Mouse (Mus musculus): ENCODE results near the gene Vamp3.

The Vamp3 gene

DNA sequence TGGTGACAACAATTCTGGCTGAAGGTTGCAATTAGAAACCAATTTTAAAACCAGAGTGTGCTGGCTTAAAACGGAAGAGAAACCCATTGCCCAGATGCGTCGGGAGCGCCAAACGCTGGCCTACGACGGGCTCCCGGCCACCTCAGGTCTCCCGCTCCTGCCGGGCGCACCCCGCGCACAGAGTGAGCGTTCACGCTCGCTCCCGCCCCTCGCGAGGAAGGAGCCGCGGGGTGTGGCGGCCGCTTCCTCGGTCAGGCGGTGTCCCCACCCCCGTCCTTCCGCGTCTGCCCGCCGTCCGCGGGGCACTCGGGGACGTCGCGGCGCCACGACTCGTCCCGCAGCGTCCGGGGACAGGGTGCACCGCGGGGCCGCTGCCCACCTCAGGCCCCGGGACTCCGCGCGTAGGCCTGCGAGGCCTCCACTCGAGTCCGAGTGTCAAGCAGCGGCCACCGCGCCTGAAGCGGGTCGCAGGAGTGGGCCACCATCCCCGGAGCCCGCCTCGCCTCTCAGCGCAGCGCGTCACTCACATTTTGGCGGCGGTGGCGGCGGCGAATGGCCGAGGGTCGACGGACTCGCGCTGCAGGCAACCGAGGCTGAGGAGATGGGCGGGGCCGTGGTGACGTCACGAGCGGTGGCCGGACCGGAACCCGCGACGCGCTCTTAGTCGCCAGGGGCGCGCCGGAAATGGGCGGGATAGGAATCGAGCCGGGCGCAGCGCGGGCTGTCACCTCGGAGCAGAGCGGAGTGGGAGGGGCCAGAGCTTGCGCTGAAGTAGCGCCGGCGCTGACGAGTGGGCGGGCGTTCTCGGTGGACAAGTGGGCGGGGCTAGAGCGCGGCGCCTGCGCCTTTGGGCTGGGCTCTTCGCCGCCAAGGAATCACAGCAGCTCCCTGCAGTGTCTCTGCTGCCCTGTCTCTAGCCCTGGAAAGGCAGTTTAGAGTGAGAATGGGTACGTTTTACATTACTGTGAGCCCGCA lies at the start of gene Vamp3:
TSS of gene Vamp3 (minus strand) at position 617 of the 975 bp plus-strand sequence.
- in situ Hi-C loops (cut with MboI, MseI) = no loop called here

GRCm38 (mm10) chr4:151106468-151106867 lies 48.7 kb upstream of the Vamp3 start:
- in situ Hi-C loops (cut with MboI, MseI) = no loop called here

DNA sequence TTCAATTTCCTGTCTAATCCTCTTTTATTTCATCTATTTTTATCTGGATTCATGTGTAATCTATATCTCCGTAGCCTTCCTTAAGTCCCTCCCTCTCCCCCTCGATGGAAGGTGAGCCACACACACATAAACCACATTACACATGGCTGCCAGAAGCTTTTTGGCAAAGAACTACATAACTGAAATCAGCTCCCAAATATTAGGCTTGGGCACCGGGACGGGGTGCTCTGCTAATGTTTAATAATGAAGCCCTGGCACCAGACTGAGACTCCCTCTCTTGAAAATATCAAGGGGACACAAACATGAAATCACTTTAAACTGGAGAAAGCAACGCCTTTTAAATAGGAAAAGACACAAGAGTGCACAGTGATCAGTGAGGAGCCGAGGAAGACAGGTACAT lies 48.1 kb upstream of the Vamp3 start:
- in situ Hi-C loops (cut with MboI, MseI) = no loop called here

GRCm38 (mm10) chr4:151104147-151104546 lies 46.4 kb upstream of the Vamp3 start:
- in situ Hi-C loops (cut with MboI, MseI) = no loop called here

GRCm38 (mm10) chr4:151103646-151104045 lies 45.9 kb upstream of the Vamp3 start:
- in situ Hi-C loops (cut with MboI, MseI) = no loop called here

DNA sequence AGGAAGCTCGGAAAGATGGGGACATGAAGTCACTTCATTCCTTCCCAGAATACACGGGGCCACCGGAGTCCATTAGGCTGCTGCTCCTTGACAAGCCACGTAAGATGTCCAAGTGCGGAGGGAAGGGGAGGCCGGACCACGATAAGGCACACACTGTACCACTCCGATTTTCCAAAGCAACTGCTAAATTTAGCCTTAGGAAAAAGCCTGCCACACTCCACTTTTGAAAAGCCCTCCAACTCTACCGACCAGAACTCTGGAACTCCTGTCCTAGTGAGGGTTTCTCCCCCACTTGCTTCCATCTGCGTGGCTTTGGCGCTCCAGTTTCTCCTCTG lies 39.3 kb upstream of the Vamp3 start:
- in situ Hi-C loops (cut with MboI, MseI) = no loop called here

- in situ Hi-C loops (cut with MboI, MseI) = no loop called here
Observed at GRCm38 (mm10) chr4:151096334-151097103, 38.8 kb upstream of the Vamp3 start.

- in situ Hi-C loops (cut with MboI, MseI) = no loop called here
Observed at GRCm38 (mm10) chr4:151095207-151095606, 37.4 kb upstream of the Vamp3 start.

GRCm38 (mm10) chr4:151089270-151089669 lies 31.5 kb upstream of the Vamp3 start, which contains the start of gene Gm13090:
Gene Gm13090, plus strand, starts transcription at chr4:151089570.
- in situ Hi-C loops (cut with MboI, MseI) = no loop called here

DNA sequence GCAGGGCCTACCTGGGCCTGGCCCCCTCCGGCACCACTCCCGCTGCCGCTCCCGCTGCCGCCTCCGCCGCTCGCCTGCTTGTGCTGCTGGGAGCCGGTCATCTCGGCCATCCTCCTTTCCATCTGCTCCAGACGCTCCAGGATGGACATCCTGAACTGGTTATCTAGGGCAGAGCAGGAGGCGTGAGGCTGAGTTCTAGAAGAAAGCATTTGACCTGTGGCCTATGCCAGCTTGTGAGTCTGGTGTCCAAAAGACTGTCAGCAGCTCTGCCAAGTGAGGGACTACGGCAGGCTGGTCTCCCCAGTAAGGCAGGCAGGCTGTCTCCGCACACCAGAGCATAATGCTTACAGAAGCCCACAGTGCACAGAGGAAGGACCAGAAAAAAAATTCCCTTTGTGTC lies 31.1 kb upstream of the Vamp3 start:
- in situ Hi-C loops (cut with MboI, MseI) = no loop called here

DNA sequence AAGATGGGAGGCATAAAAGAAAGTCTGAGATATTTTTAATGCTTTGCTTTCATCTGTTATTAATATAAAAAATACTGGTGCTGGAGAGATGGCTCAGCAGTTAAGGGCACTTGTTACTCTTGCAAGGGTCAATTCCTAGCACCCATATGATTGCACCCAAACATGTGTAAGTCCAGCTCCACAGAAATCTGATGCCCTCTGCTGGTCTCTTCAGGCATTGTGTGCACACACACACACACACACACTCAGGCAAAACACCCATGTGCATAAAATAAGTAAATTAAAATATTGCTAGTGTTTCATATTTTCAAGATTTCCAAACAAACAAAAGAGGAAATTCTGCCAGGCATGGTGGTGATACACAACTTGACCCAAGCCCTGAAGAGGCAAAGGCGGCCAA lies 29.6 kb upstream of the Vamp3 start:
- in situ Hi-C loops (cut with MboI, MseI) = no loop called here

- in situ Hi-C loops (cut with MboI, MseI) = loop anchor here (5.0 kb wide), 1 partner anchor 34 kb away; no protein-coding TSS in a partner anchor
Observed at GRCm38 (mm10) chr4:151083027-151083426, 25.3 kb upstream of the Vamp3 start.

- in situ Hi-C loops (cut with MboI, MseI) = loop anchor here (5.0 kb wide), 1 partner anchor 35 kb away; no protein-coding TSS in a partner anchor
Observed at GRCm38 (mm10) chr4:151081977-151082376, 24.2 kb upstream of the Vamp3 start.

- in situ Hi-C loops (cut with MboI, MseI) = loop anchor here (5.0 kb wide), 1 partner anchor 36 kb away; no protein-coding TSS in a partner anchor
Observed at GRCm38 (mm10) chr4:151081355-151081754, 23.6 kb upstream of the Vamp3 start.

DNA sequence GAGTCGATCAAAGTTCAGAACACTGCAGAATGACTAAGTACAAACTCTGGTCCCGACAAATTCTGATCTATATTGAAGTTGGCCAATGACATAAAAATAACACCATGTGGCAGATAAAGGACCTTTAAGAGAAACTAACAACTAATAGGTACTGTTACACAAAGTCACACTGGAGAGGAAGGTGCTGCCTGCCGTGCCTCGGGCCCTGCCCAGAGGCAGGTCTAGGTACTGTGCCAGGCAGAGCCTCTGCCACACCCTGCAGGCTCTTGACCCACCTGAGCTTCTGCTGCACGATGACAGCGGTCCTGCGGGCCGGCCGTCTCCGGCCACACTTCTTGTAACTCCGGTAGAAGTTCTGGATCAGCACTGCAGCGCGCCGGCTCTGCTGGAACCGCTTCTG lies 17.1 kb upstream of the Vamp3 start:
- in situ Hi-C loops (cut with MboI, MseI) = loop anchor here (5.0 kb wide), 1 partner anchor 67 kb away; no protein-coding TSS in a partner anchor

DNA sequence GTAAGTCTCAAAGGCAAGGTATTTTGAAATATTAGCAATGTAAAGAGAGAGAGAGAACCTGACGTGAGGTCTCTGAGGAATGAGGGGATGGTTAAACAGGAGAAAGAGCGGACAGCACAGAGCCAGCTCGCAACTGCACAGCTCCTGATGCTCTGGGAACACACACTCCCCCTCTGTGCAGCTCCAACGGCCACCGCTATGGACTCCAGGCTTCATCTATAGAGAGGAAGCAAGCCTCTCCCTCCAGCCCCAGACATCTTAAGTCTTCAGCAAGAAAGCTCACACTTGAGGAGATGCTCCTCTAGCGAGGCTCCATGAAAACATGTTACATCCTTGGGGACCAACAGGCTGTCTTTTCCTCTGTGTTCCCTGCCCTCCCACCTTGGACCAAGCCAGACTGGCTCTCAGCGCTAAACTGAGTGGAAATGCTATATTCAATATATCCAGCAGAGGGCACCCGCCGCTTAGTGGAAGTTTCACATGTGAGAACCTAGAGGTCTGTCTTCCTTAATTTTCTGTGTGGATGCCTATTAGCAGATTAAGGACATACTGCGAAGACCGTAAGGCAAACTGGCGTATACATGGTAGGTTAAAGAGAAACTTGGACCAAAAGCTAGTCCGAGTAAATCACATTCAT lies 15.5 kb upstream of the Vamp3 start:
- in situ Hi-C loops (cut with MboI, MseI) = no loop called here

DNA sequence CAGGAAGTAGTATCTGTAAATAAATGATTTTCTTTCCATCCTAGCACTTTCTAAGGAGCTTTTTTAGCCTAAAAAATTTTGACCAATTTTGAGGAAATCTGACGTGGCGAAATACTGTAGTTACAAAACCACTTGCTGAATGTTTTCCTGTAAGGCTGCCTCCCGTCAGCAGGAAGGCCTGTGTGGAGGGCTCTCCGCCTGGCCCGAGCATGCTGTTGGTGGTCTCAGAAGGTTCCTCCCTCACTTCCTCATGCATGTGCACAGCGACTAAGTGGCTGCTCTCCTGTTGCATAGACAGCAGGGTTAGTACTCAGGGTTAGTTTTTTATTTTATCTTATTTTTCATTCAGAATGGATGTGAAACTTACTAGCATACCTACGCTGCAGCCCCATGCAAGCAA lies 13.2 kb upstream of the Vamp3 start:
- in situ Hi-C loops (cut with MboI, MseI) = no loop called here

DNA sequence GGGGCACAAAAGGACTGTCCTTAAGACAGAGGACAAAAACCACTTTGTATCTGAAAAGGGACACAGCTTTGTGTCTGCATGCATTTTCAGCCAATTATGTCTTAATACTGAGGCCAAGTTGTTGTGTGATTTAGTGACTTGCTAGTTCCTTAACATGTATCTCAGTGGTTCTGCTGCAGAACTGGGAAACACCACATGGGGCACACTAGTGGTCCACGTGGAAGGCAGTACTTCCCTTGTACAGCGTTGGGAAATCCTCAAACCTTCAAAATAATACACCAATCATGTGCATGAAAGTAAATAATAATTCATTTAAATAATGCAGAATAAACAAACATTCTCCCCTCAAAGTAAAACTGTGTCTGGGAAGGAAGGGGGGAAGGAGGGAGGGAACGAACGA lies 11.0 kb upstream of the Vamp3 start:
- in situ Hi-C loops (cut with MboI, MseI) = no loop called here

GRCm38 (mm10) chr4:151059566-151059965 lies 1.8 kb upstream of the Vamp3 start:
- in situ Hi-C loops (cut with MboI, MseI) = no loop called here

DNA sequence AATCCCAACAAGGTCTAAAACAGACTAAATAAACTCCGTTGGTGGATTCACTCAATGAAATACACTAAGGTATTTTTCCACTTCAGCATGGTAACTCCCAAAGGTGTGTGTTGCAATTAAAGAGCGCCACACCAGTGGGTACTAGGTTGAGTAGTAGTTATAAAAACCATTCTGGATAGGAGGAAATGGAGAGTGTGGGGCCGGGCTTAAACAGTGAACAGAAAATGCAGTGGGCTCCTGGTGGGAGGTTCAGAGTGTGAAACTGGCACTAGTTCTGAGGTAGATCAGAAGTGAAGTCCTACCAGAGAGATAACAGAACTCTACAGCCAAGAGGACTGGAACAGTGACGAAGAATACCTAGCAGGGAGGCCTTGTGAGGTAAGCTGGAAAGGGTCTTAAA lies 871 bp upstream of the Vamp3 start:
- in situ Hi-C loops (cut with MboI, MseI) = no loop called here

DNA sequence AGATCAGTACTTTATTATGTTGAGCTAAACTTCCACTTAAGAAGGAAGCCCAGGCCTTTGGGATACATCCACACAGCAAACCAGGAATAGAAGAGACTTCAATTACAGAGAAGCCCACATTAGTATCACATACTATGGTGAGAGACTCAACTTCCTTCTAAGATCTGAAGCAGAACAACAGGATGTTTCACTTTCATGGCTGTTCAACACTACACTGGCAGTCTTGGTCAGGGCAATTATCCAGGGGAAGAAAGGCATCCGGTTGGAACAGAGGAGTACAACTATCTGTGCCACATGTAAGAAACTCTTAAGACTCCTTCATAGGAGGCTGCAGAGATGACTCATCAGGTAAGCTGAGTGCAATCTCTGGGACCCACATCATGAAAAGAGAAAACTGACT lies 6.6 kb downstream of the Vamp3 start:
- in situ Hi-C loops (cut with MboI, MseI) = no loop called here

DNA sequence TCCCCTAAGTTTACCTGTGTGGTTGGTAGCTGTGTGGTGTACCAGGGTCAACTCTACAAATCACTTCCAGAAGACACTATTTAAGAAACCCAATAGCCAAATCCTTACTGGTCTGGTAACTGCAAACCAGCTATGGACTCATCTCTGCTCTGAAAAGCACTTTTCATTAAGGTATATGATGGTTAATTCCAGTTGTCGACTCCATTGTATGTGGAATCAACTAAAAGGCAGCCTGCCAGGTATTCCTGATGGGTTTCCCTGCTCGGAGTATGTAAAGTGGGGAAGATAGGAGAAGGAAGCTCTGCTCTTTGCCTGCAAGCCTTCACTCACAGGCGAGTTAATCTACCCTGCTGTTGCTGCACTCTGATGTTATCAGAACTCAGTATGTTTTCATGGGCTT lies 11.2 kb downstream of the Vamp3 start:
- in situ Hi-C loops (cut with MboI, MseI) = no loop called here
